Mouse (Mus musculus): ENCODE measurements around the gene Bax.
"Not testable (repeated sequence)": the region's sequence is repeated elsewhere in the genome, so short reads cannot be mapped to it uniquely, and the experiment has no call there.

The Bax gene

DNA sequence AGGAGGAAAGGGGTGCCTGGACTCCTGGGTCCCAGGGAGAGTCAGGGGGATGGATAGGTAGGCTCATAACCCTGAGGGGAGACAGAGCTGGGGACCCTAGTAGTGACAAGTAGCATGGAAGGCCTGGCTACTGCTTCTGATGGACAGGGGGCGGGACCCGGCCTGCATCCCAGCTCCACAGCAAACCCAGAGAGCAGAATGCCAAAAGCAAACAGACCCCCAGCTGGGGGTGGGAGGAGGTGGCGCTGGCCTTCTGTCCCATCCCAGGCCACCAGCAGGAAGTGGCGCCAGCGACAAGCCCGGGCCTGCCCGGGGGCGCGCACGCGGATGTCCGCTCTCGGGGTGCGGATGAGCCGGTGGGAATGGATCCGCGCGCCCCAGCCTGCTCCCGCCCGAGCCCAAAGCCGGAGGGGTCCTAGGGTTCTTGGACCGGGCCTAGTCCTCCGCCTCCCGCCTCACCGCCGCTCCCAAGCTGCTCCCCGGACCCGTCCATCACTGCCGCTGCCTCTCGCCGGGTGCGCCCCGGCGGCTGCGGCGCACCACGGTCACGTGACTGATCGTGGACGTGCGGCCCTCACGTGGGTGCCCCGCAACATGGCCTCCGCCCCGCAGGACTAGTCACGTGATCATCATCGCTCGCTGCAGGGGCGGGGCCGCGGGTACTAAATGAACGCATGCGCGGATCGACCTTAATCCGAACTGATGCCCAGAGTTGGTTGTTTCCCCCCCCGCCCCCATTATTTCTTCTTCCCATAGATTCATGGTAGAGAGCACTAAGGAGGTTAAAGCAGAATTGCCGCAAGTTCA, at the start of gene Bax:
Bax (minus strand) TSS at position 616 of the 807 bp plus-strand sequence.
- peak; percentile 82 for DNase-seq (ENCODE audit: low read depth, low spot score)

DNA sequence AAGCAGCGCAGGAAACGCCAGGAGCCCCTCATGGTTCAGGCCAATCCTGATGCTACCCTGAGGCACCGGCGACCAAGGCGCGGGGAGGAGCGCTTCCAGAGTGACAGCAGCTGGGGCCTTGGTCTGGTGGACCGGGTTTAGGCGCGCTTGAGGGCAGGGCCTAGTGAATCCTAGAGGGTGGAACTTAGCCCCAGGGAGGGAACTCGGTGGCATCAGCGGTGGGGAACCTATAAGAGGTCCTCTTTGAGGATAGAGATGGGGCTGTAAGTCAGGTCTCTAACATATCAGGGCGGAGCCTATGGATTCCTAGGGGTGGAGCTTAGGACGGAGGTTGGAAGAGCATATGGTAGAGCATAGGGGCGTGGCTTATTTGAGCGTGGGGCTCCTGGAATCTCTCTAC, 48.7 kb upstream of the Bax start:
- DNase-seq (ENCODE audit: low read depth, low spot score), result peak; percentile 62

DNA sequence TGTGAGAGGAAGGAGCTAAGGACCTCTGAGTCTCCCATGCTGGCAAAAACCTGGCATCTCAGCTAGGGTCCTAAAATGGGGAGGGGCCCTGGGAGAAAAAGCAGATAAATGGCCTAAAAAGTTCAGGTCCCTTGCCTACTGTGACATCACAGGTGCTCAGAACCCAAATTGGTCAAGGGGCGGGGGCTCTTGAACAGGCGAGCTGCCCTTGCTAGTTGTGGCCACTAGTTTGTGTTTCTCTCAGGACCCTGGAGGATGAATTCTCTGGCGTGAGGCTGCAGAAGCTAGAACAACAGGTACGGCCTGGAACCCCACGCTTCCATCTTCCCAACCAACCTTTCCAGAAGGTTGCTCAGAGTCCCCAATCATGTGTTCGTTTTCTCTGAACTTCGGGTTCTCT, 47.7 kb upstream of the Bax start:
- DNase-seq (ENCODE audit: low read depth, low spot score), result no peak

DNA sequence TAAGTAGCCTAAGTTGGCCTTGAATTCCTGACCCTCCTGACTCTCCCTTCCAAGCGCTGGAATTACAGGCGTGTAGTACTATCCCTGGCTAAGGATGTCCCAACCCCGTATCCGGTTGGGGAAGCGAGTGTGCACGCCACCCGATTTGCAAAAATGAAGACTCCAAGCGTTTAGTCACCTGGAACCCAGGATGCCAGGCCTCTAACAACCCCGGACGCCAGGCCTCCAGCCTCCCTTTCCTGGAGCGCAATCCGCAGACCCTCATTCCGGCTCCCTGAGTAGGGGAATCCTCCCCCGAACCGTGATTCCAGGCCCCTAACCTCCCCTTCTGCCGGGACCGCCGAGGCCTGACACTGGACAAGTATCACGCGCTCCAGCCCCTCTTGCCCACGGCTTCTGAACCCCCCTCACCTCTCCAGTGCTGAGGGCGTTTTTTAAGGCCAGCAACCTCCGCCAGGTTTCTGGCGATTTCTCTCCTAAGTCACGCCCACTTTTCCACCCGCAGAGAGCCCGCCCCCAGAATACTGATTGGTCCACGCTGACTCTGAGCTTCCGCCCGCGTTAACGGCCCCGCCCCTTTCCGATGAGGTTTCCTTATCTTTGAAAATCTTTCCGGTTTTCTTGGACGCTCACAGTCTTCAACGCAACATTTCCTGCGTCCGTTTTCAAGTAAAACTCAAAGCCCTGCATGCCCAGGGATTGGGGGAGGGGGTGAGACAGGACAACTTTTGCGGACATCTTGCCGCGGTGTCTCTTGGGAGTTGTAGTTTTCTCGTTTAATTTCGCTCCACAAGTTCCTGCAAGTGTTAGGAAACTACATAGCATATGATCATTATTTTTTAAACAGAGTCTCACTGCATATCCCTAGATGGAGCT, 43.5 kb upstream of the Bax start, which contains the start of gene Nucb1:
Nucb1 (minus strand) TSS at position 495 of the 876 bp plus-strand sequence.
- peak; percentile 79 for DNase-seq (ENCODE audit: low read depth, low spot score)

DNA sequence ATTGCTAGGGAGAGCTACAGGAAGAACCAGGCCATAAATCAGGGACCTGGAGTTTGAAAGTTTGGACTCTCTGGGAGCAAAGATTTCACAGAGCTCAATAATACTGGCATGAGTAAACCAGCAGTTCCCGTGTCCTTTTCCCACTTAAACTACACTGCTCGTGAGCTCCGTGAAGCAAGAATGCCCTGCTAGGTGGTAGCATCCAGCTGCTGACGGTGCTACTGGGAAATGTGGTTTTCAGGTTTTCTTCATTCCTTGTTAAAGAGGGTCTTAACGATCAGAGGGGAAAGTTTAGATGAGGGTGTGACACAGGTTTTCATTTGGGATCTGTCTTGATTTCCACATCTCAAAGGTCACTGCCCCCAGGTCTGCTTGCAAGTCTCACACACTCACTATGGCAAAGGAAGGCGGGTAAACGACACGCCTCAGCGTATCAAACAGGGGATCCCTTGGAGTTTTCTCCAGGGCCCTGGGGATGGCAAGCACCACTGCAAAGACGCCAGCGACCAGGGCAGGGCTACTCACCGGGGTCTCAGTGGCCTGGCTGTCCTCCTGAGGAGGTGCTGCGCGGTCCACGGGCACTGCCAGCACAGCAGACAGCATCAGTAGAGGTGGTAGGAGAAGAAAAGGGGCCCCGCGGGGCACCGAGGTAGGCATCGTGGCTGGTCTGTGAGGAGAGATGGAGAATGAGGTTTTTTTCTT, 42.6 kb upstream of the Bax start:
- no peak for DNase-seq (ENCODE audit: low read depth, low spot score)

DNA sequence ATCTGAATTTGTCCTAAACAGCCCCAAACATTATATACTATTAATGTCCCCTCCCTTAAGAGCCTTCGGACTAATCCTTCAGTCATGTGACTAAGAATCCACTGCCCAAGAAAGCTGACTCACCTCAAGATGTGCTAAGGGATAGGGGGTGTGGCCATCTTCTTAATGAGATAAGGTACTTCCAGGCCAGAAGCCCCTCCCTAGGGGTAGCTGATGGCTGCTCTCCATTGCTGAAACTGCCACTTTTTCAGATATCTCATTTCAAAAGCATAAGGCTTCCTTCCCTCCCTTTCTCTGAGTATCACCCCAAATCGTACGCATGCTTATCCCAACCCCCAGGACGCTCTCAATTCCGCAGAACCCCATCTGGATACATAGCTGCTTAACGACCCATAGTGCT, 41.9 kb upstream of the Bax start:
- DNase-seq (ENCODE audit: low read depth, low spot score), result no peak

DNA sequence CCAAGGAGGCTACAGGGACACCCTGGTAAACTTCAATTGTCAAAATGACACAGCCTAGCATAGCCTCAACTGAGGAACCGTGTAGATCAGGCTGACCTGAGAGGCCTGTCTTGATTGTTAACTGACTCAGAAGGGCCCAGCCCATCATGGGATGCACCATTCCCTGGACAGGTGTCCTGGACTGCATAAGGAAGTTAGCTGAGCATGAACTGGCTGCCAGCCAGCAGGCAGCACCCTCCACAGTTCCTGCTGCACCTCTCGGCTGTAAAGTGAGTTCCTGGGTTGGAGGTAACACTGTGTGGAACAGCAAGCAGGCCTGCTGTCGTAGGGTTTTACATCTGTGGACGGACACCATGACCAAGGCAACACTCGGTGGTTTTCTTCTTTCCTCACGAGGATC, 40.9 kb upstream of the Bax start:
- DNase-seq (ENCODE audit: low read depth, low spot score), result no peak

DNA sequence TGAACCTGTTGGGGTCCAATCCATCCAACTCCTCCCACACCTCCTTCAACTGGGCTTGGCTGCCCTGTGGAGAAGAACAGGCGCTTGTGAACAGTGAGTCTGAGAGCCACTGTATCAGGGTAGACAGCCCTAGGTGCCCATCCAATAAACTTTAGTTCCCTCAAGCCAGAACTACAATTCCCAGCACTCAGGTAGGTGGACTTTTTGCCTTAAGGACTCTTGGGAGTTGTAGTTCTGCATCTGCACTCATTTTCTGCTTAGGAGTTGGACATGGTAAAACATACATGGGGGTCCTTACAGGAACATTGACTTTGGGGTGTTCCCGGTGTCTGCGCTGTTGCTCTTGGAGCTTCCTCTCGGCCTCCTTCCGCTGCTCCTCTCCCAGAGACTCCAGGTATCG, 31.7 kb upstream of the Bax start:
- DNase-seq (ENCODE audit: low read depth, low spot score), result no peak

DNA sequence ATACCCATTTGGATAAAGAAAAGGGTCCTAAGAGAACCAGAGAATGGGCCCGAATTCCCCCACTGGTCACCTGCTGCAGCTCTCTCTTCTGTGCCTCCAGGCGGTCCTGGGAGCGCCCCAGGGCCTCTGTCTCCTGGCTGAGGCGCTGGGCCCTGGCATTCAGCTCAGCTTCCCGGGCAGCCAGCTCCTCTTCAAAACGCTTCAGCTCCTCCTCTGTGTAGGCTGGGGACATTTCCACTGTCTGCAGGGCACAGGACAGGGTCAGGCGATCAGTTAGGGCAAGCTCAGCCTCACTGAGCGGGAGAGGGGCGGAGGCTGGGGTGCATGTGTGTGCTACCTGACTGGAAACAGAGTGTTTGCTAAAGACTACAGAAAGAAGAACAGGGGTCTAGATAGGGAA, 27.9 kb upstream of the Bax start:
- no peak for DNase-seq (ENCODE audit: low read depth, low spot score)

DNA sequence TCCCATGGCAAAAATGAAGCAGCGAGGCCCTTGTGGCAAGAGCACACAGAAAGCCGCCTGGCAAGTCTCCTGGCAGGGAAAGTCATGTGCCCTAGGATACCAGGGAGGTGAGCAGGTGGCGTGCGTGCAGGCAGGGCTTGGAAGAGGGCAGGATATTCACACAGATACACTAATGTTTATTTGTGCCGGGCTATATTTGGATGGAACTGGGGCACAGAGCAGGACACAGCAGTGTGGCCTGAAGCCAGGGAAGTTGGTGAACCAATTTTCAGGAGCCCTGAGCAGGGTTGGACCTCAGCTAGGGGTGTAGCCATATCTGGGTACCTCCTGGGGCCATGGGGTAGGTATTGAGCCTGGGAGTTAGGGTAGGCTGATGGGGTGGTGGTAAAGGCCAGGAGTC, 26.3 kb upstream of the Bax start:
- no peak for DNase-seq (ENCODE audit: low read depth, low spot score)

DNA sequence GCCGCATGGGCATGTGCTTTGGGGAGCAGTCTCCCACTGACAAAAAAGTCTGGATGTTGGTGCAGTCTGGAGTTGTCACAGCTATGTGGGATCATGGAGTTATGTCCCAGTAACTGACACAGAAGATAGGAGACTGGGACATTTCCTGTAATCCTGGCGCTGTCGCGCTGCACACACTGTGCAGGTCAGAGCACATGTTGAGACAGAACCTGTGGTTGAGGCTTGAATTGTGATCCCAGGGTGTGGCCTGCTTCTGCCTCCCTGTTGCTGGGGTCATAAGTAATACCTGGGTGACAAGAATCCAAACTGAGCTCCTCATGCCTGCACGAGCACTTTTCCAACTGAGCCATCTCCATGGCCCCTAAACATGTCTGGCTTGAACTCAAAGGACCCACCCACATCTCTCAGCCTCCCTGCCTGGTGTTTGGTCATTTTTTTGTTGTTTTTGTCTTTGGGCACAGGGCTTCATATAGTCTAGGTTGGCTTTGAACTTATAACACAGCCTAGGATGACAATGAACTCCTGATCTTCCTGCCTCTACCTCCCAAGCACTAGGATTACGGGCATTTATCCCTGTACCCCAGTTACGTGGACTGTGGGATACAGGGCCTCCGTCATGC, 25.6 kb upstream of the Bax start:
- DNase-seq (ENCODE audit: low read depth, low spot score), result no peak

DNA sequence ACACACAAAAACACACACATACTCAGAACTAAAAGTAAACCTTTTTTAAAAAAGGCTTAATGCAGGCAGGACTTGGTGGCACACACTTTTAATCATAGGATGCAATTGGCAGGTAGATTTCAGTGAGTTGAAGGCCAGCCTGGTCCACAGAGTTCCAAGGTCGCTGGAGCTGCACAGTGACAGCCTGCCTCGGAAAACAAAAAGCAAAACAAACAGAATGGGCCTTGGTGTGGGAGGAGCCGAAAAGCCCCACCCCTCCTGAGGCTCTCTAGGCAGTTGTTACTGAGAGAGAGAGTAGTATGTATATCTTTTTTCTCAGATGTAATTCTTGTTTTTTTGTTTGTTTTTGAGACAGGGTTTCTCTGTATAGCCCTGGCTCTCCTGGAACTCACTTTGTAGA, 24.6 kb upstream of the Bax start:
- no peak for DNase-seq (ENCODE audit: low read depth, low spot score)

DNA sequence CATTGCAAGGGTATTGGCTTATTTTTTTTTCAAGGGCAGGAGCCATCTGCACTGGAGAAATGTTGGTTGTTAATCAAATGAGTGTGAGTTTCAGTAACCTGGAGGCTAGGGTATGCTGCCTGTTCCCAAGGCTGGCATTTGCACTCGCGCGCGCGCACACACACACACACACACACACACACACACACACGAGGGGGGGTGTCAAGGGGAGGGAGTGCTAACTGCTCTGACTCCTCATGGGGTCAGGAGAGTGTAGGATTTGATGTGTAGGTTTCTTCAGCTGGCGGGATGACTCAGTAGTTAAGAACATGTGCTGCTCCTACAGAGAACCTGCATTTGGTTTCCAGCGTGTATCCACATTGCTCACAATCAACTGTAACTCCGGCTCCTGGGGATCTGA, 24.1 kb upstream of the Bax start:
- no peak for DNase-seq (ENCODE audit: low read depth, low spot score)

DNA sequence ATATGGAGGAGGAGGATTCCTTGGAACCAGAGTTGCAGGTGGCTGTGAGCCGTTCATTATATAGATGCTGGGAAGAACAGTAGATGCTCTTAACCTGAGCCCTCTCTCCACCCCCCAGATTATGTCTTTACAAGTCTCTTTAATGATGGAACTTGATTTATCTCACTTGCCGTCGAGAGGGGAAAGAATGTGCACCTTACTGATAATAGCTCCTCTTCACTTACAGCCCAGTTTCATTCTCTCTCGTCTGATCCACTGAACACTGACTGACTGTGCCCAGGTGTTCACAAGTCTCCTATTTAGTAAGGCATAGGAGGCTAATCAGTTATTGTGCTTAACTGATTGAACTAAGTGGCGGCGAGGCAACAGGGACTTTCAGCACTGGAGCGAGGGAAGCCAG, 22.9 kb upstream of the Bax start:
- no peak for DNase-seq (ENCODE audit: low read depth, low spot score)

DNA sequence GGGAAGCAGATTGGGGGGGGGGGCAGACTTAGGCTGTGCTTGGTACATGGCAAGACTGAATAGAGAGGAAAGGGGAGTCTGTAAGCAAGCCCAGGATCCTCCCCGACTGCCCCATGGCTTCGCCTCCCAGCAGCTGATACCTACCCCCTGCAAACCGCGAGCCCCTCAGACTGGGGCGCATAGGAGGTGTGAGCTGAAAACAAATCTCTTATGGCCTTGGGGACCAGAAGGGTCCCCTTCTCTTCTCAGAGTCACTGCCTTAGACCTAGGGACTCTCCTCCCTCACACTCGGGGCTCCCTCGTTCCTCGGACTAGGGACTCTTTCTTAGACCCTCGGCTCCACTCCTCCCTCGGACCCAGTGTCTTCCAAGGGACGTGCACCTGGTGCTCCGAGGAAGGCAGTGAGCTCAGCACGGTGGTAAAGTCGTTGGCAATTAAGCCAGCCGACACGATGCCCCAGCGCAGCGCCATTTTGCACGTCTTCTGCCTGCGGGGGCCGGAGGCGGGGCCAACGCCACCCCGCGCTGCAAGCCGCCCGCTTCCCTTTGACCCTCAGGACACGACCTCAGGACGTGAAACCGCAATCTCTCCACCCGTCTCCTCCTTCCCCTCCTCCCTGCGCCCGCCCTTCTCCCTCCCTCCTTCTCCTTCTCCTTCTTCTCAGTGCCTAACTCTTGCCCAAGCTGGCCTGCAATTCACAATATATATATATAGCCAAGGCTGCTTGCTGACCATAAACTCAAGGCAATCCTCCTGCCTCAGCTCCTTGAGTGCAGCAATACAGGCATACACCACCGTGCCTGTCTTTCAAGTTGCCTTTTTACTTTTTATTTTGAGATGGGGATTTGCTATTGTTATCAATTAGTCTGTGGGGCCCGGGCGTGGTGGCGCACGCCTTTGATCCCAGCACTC, 21.9 kb upstream of the Bax start, which contains the start of gene Dhdh:
Dhdh (minus strand) TSS at position 513 of the 912 bp plus-strand sequence.
- DNase-seq (ENCODE audit: low read depth, low spot score), result no peak

DNA sequence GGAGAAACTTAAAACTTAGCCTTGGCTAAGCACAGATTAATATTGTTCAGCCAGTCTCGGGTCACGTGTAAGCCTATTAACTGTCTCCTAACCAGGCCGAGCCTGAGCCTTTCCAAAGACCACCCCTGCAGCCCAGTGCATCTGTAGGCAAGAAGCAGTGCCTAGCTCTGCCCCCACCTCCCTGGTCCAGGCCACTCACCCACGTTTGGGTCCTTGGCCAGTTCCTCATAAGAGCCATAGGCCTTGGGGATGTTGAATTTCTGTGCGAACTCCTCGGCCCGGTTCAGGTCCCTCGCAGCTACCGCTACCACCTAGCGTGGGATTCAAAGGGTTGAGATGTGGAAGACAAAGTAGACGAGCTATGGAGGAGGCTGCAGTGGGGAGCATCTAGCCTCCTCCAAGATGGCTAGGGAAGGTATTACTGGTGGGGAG, 21.2 kb upstream of the Bax start:
- no peak for DNase-seq (ENCODE audit: low read depth, low spot score)

DNA sequence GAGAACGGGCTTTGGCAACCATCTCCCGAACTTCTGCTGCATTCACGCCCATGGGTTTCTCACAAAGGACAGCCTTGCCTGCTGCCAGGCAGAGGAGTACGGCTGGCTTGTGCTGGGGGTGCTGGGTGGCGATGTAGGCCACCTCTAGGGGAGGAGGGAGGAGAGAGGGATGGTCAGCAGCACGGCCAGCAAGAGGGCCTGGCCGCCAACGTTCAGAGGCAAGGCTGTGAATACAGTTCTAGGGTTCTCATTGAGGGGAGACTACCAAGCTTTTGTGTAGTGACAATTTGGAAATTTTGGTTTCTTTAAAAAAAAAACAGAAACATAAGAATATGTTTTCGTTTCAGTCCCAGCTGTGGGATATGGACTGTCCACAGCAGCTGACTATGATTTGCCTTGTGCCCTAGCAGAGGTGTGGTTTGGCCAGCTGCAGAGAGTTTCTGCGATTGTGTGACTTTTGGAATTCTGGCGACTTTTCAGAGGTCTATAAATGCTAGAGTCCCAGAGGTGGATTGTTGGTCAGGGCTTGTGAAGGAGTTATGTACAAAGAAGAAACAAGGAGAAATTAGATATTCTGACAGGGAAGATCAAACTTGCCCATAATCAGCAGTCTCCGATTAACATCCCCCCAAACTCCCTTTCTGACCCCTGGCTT, 20.2 kb upstream of the Bax start, which contains the start of gene Gm45808:
Gm45808 (minus strand) TSS at position 51 of the 655 bp plus-strand sequence.
- DNase-seq (ENCODE audit: low read depth, low spot score), result no peak

DNA sequence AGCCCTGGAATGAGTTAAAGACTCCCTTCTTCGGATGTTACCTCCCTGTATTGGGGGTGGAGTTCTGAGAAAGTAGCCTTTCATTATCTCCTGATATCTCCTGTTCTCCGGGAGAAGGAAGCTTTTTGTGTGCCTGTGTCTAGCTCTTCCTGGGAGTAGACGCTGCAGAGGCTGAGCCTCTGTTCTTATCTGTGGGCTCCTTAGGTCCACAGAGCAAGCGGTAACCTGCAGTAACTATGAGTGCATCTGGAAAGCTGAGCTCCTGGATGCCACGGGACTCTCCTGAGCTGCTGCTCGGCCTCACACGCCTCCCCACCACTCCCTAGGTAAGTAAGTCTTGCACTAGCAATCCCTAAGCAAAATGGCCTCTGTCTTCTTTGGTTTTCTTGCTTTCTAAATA, 19.5 kb upstream of the Bax start:
- DNase-seq (ENCODE audit: low read depth, low spot score), result no peak

DNA sequence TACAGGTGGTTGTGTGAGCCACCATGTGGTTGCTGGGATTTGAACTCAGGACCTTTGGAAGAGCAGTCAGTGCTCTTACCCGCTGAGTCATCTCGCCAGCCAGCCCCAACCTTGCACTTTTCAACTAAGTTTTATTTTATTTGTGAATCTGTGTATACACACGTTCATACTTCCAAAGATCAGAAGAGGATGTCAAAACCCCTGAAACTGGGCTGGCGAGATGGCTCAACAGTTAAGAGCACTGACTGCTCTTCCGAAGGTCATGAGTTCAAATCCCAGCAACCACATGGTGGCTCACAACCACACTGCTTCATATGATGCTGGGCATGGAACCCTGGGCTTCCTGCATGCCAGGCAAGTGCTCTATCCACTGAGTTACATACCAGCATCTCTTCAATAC, 18.3 kb upstream of the Bax start:
- DNase-seq (ENCODE audit: low read depth, low spot score), result not testable (repeated sequence)

DNA sequence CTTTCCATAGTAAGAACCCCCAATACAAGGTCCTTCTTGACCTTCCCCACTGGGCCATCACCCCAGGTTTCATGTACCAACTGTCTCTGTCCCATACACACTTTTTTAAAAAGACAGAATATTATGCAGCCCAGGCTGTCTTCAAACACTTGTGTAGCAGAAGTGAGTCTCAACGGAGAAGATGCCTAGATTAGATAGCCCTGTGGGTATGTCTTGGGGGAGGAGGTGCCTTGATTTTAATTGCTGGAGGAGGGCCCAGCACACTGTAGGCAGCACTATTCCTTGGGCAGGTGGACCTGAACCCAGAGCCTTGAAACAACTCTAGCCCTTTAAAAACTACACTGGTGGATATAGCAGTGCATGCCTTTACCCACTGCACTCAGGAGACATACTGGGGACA, 15.5 kb upstream of the Bax start:
- DNase-seq (ENCODE audit: low read depth, low spot score), result no peak

Measured in WW6 (cell line).